Mouse (Mus musculus): Measurements from ENCODE around the gene Mgrn1. TPM values are rescaled to one million over a fixed set of nuclear protein-coding genes. Genes with fewer than 3 reads are reported as not detected.
A peak's percentile ranks its signal among the peaks of the same experiment; 100 is the strongest.

The Mgrn1 gene
- total and polyA plus RNA-seq, 3 experiments, result 8.4 to 25.0 TPM; not detected in 1

GRCm38 (mm10) chr16:4963346-4963745 lies 77.3 kb downstream of the Mgrn1 start:
- H3K4me1 ChIP-seq (ENCODE audit: control insufficient read depth in 1 of 2, insufficient read depth in 2 of 2, low read length in 2 of 2), result peaks cover 0 to 13% of the 10 kb centered on the region in 2 experiments; a peak in 1 of 4 replicates
- no peaks in the 10 kb centered on the region for H3K9me3 ChIP-seq (replicated peaks; ENCODE audit: insufficient read depth, low read length)
- TF ChIP-seq CTCF (IDR thresholded peaks at IDR 0.05 in 2 of 3, conservative IDR thresholded peaks at IDR 0.05 in 1 of 3; ENCODE audit: control insufficient read depth in 1 of 3, insufficient read depth in 1 of 3, low read depth in 2 of 3, low read length in 3 of 3, poor library complexity in 1 of 3, severe bottlenecking in 1 of 3) (no peak), USF2 (IDR thresholded peaks at IDR 0.05; ENCODE audit: borderline replicate concordance in 1 of 2, insufficient read depth in 1 of 2, low read depth in 1 of 2, low read length in 2 of 2) (no peak), E2F4 (IDR thresholded peaks at IDR 0.05; ENCODE audit: borderline replicate concordance, low read depth, low read length) (no peak), JUND (IDR thresholded peaks at IDR 0.05; ENCODE audit: low read depth, low read length) (no peak), MAX (IDR thresholded peaks at IDR 0.05; ENCODE audit: low read length) (peak; percentile 40; the same call in 1 of the 2 replicates), SMC3 (IDR thresholded peaks at IDR 0.05; ENCODE audit: low read depth, low read length) (no peak)
- H3K4me3 ChIP-seq (ENCODE audit: control insufficient read depth in 1 of 2, insufficient read depth in 1 of 2, low read depth in 2 of 2, low read length in 2 of 2), result peak overlapping the region; percentile 76 to 92
- H3K79me2 ChIP-seq (ENCODE audit: control insufficient read depth, insufficient read depth, low read length, poor library complexity), result peaks cover 17% of the 10 kb centered on the region
- H3K27ac ChIP-seq (ENCODE audit: control insufficient read depth, low read depth, low read length), result peak overlapping the region; percentile 48
- peaks cover 0 to 5% of the 10 kb centered on the region in 2 experiments; a peak in 2 of 4 replicates for H3K36me3 ChIP-seq (ENCODE audit: control insufficient read depth in 1 of 2, insufficient read depth in 2 of 2, low read length in 2 of 2)
- H3K9ac ChIP-seq (ENCODE audit: control insufficient read depth, low read depth, low read length, poor library complexity, severe bottlenecking), result peak overlapping the region; percentile 82
- H3K27me3 ChIP-seq (ENCODE audit: control insufficient read depth in 1 of 2, insufficient read depth in 2 of 2, low read length in 2 of 2), result no peaks in the 10 kb centered on the region
- DNase-seq (ENCODE audit: low read depth, low spot score), result peak; percentile 53

- Histone ChIP-seq H3K27ac (ENCODE audit: control insufficient read depth, low read depth, low read length) (peak within 1 kb of the TSS; percentile 56), H3K4me3 (ENCODE audit: control insufficient read depth in 1 of 2, insufficient read depth in 1 of 2, low read depth in 2 of 2, low read length in 2 of 2) (peak within 1 kb of the TSS; percentile 81 to 92), H3K9me3 (replicated peaks; ENCODE audit: insufficient read depth, low read length) (no peaks in the 10 kb centered on the region), H3K9ac (ENCODE audit: control insufficient read depth, low read depth, low read length, poor library complexity, severe bottlenecking) (peak within 1 kb of the TSS; percentile 82), H3K27me3 (ENCODE audit: control insufficient read depth in 1 of 2, insufficient read depth in 2 of 2, low read length in 2 of 2) (no peaks in the 10 kb centered on the region), H3K4me1 (ENCODE audit: control insufficient read depth in 1 of 2, insufficient read depth in 2 of 2, low read length in 2 of 2) (peaks cover 0 to 13% of the 10 kb centered on the region in 2 experiments; a peak in 1 of 4 replicates), H3K79me2 (ENCODE audit: control insufficient read depth, insufficient read depth, low read length, poor library complexity) (peaks cover 17% of the 10 kb centered on the region), H3K36me3 (ENCODE audit: control insufficient read depth in 1 of 2, insufficient read depth in 2 of 2, low read length in 2 of 2) (peaks cover 0 to 5% of the 10 kb centered on the region in 2 experiments; a peak in 2 of 4 replicates)
- TF ChIP-seq ELF1 (IDR thresholded peaks at IDR 0.05; ENCODE audit: low read depth, low read length), result peak; percentile 87
- 0 out of 2 replicates have a peak, but pooled peaks have one; percentile 30 for TF ChIP-seq TBP (IDR thresholded peaks at IDR 0.05; ENCODE audit: low read depth, low read length)
- TF ChIP-seq MYB (IDR thresholded peaks at IDR 0.05; ENCODE audit: low read depth, low read length), result no peak
- no peak for TF ChIP-seq UBTF (IDR thresholded peaks at IDR 0.05; ENCODE audit: borderline replicate concordance, insufficient read depth, low read depth, low read length)
- no peak; the same call in 1 of the 2 replicates for TF ChIP-seq POLR2AphosphoS2 (IDR thresholded peaks at IDR 0.05; ENCODE audit: low read length)
- TF ChIP-seq TCF12 (IDR thresholded peaks at IDR 0.05; ENCODE audit: low read depth, low read length), result 0 out of 2 replicates have a peak, but pooled peaks have one; percentile 49
- peak; percentile 56 for TF ChIP-seq NELFE (IDR thresholded peaks at IDR 0.05; ENCODE audit: low read depth, low read length)
- TF ChIP-seq CHD2 (IDR thresholded peaks at IDR 0.05; ENCODE audit: low read length), result no peak
- peak; percentile 72 for TF ChIP-seq MAX (IDR thresholded peaks at IDR 0.05; ENCODE audit: low read length)
- TF ChIP-seq USF1 (IDR thresholded peaks at IDR 0.05; ENCODE audit: low read depth, low read length), result peak; percentile 46; the same call in 1 of the 2 replicates
- peak; percentile 47; the same call in 1 of the 2 replicates for TF ChIP-seq MYC (IDR thresholded peaks at IDR 0.05; ENCODE audit: low read depth, low read length)
- TF ChIP-seq MAZ (IDR thresholded peaks at IDR 0.05; ENCODE audit: low read depth, low read length), result peak; percentile 65; the same call in 1 of the 2 replicates
- TF ChIP-seq EP300 (IDR thresholded peaks at IDR 0.05; ENCODE audit: low read depth in 1 of 2, low read length in 2 of 2), result no peak
- TF ChIP-seq MXI1 (IDR thresholded peaks at IDR 0.05; ENCODE audit: low read depth, low read length), result peak; percentile 91
- no peak for TF ChIP-seq MEF2A (IDR thresholded peaks at IDR 0.05; ENCODE audit: extremely low read depth, insufficient replicate concordance, low read depth, low read length, poor library complexity, severe bottlenecking)
- peak; percentile 93 for TF ChIP-seq HCFC1 (IDR thresholded peaks at IDR 0.05; ENCODE audit: low read depth, low read length)
- no peak for TF ChIP-seq ZNF384 (IDR thresholded peaks at IDR 0.05; ENCODE audit: low read depth, low read length)
- TF ChIP-seq POLR2A (IDR thresholded peaks at IDR 0.05; ENCODE audit: control insufficient read depth in 1 of 2, insufficient read depth in 1 of 2, low read depth in 1 of 2, low read length in 2 of 2, poor library complexity in 1 of 2), result peak; percentile 74 to 92
- TF ChIP-seq TAL1 (IDR thresholded peaks at IDR 0.05; ENCODE audit: low read length), result no peak
- 0 out of 2 replicates have a peak, but pooled peaks have one; percentile 10 for TF ChIP-seq ETS1 (IDR thresholded peaks at IDR 0.05; ENCODE audit: low read depth, low read length)
- TF ChIP-seq BHLHE40 (IDR thresholded peaks at IDR 0.05; ENCODE audit: borderline replicate concordance, low read depth, low read length), result no peak
- peak; percentile 97 for TF ChIP-seq SIN3A (IDR thresholded peaks at IDR 0.05; ENCODE audit: low read length)
- peak; percentile 96 for DNase-seq (ENCODE audit: low read depth, low spot score)
These were observed 78.0 kb downstream of the Mgrn1 start, which contains the start of gene Anks3 for GRCm38 (mm10) chr16:4963797-4964709. Gene Anks3, minus strand, starts transcription at chr16:4964205.
